In the genomic region with DNA sequence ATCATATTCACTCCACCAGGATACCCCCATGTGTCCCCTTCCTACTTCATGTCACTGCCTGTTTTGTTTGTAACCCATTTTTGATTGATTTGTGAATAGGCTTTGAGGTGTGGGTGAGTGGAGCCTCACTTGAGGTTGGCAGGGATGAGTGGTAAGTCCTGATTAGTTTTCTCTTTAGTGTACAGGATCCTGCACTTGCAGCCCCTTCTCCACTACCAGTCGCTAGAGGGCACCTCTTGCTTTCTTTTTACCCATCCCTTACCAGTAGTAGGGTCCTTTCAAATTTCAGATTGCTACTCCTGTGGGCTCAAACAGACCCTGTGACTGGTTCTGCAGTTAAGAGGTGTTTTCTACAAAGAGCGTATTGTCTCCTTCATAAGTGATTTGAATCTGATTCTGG, we compare ENCODE assay signal across 8 mouse cellular contexts. TPM values are rescaled to one million over a fixed set of nuclear protein-coding genes. Genes with fewer than 3 reads are reported as not detected.
DNase-seq lines count a peak whose midpoint lies in the region; ATAC-seq and TF ChIP-seq lines count a peak whose summit lies in the region.

No protein-coding gene starts in this region.

- no peak overlapping the region for H3K4me3 ChIP-seq in heart, postnatal 0 days (ENCODE audit: low read depth, low read length)
- no peak overlapping the region for H3K4me3 ChIP-seq in liver, postnatal 0 days (ENCODE audit: low read depth, low read length)
- no peak overlapping the region for H3K4me3 ChIP-seq in liver, embryonic 12.5 days
- no peak overlapping the region for H3K4me3 ChIP-seq in limb, embryonic 14.5 days (replicated peaks; ENCODE audit: low read length)

- H3K4me1 ChIP-seq in heart, postnatal 0 days (ENCODE audit: control insufficient read depth, insufficient read depth): no peaks in the 10 kb centered on the region; the same call in 1 of the 2 replicates
- peaks cover 6% of the 10 kb centered on the region for H3K4me1 ChIP-seq in liver, postnatal 0 days (ENCODE audit: insufficient read depth)
- peaks cover 6% of the 10 kb centered on the region for H3K4me1 ChIP-seq in liver, embryonic 12.5 days
- no peaks in the 10 kb centered on the region for H3K4me1 ChIP-seq in limb, embryonic 14.5 days (ENCODE audit: control insufficient read depth, insufficient read depth, low read length)

- peak; percentile 39; the same call in 1 of the 2 replicates for ATAC-seq in heart, postnatal 0 days (ENCODE audit: insufficient read depth, low read depth)
- no peak for ATAC-seq in liver, postnatal 0 days
- ATAC-seq in liver, embryonic 12.5 days: no peak
- no peak for ATAC-seq in limb, embryonic 14.5 days (ENCODE audit: low FRiP score, low read depth)
- ATAC-seq in inflammation-experienced regulatory T-cells, adult 6 months: no peak

- no peak overlapping the region for H3K27ac ChIP-seq in heart, postnatal 0 days (ENCODE audit: low read depth)
- H3K27ac ChIP-seq in liver, postnatal 0 days (ENCODE audit: low read depth): no peak overlapping the region
- H3K27ac ChIP-seq in liver, embryonic 12.5 days: no peak overlapping the region
- no peak overlapping the region for H3K27ac ChIP-seq in limb, embryonic 14.5 days (replicated peaks; ENCODE audit: low read depth, low read length)

- no peak for TF ChIP-seq POLR2A in limb, embryonic 14.5 days (IDR thresholded peaks at IDR 0.05; ENCODE audit: borderline replicate concordance, extremely low read depth, insufficient read depth, insufficient read length)

- DNase-seq in heart, postnatal 0 days (ENCODE audit: low spot score): peak; percentile 39
- no peak for DNase-seq in heart, adult 9 months (ENCODE audit: low spot score in 2 of 2)
- no peak for DNase-seq in liver, postnatal 0 days
- peak; percentile 59 for DNase-seq in brain, adult 2 months (ENCODE audit: low read depth, low spot score)
- DNase-seq in limb, embryonic 14.5 days (ENCODE audit: low spot score): peak; percentile 20
- no peak for DNase-seq in left cerebral cortex, adult 8-10 months (ENCODE audit: low spot score in 2 of 2)

- H3K9ac ChIP-seq in heart, postnatal 0 days (replicated peaks; ENCODE audit: low read depth, low read length): no peak overlapping the region
- no peak overlapping the region for H3K9ac ChIP-seq in liver, postnatal 0 days (replicated peaks)
- no peak overlapping the region for H3K9ac ChIP-seq in liver, embryonic 12.5 days
- no peak overlapping the region for H3K9ac ChIP-seq in limb, embryonic 14.5 days (ENCODE audit: low read depth, low read length, severe bottlenecking)

- H3K27me3 ChIP-seq in heart, postnatal 0 days (ENCODE audit: control insufficient read depth, insufficient read depth, low read length): no peaks in the 10 kb centered on the region
- H3K27me3 ChIP-seq in liver, postnatal 0 days (ENCODE audit: insufficient read depth, low read length): no peaks in the 10 kb centered on the region
- H3K27me3 ChIP-seq in liver, embryonic 12.5 days (replicated peaks): no peaks in the 10 kb centered on the region
- H3K27me3 ChIP-seq in limb, embryonic 14.5 days (ENCODE audit: control insufficient read depth, insufficient read depth, low read length): no peaks in the 10 kb centered on the region

- no peak for TF ChIP-seq EP300 in heart, postnatal 0 days (IDR thresholded peaks at IDR 0.05; ENCODE audit: low read depth)
- TF ChIP-seq EP300 in liver, postnatal 0 days (IDR thresholded peaks at IDR 0.05; ENCODE audit: low read depth): no peak

- H3K9me3 ChIP-seq in heart, postnatal 0 days (replicated peaks; ENCODE audit: control insufficient read depth, low read length): no peaks in the 10 kb centered on the region
- H3K9me3 ChIP-seq in liver, postnatal 0 days (ENCODE audit: low read length): no peaks in the 10 kb centered on the region
- H3K9me3 ChIP-seq in liver, embryonic 12.5 days (replicated peaks): no peaks in the 10 kb centered on the region
- no peaks in the 10 kb centered on the region for H3K9me3 ChIP-seq in limb, embryonic 14.5 days (ENCODE audit: control insufficient read depth, low read length)

- peak; percentile 67 for TF ChIP-seq CTCF in heart, postnatal 0 days (IDR thresholded peaks at IDR 0.05; ENCODE audit: low read depth)
- TF ChIP-seq CTCF in liver, postnatal 0 days (IDR thresholded peaks at IDR 0.05; ENCODE audit: low read depth): peak; percentile 59

- 37% methylated on average over 2 of the region's 2 CpGs for WGBS in heart, postnatal 0 days
- 56% methylated on average over 2 of the region's 2 CpGs for WGBS in liver, postnatal 0 days (ENCODE audit: insufficient replicate concordance)
- WGBS in liver, embryonic 12.5 days (ENCODE audit: insufficient replicate concordance): 52% methylated on average over 2 of the region's 2 CpGs
- 46% methylated on average over 2 of the region's 2 CpGs for WGBS in limb, embryonic 14.5 days

- no peak overlapping the region for H3K4me2 ChIP-seq in heart, postnatal 0 days (ENCODE audit: low read depth, low read length)
- H3K4me2 ChIP-seq in liver, postnatal 0 days (ENCODE audit: low read depth, low read length): no peak overlapping the region
- no peak overlapping the region for H3K4me2 ChIP-seq in liver, embryonic 12.5 days
- no peak overlapping the region for H3K4me2 ChIP-seq in limb, embryonic 14.5 days (replicated peaks; ENCODE audit: low read depth, low read length, severe bottlenecking)

- 0 out of 2 replicates have a peak, but pooled peaks cover 9% of the 10 kb centered on the region for H3K36me3 ChIP-seq in heart, postnatal 0 days (replicated peaks; ENCODE audit: control insufficient read depth, insufficient read depth, low read length)
- peaks cover 14% of the 10 kb centered on the region for H3K36me3 ChIP-seq in liver, postnatal 0 days (replicated peaks; ENCODE audit: insufficient read depth, low read length)
- peaks cover 16% of the 10 kb centered on the region; the same call in 1 of the 2 replicates for H3K36me3 ChIP-seq in liver, embryonic 12.5 days
- peaks cover 15% of the 10 kb centered on the region; the same call in 1 of the 2 replicates for H3K36me3 ChIP-seq in limb, embryonic 14.5 days (ENCODE audit: control insufficient read depth, insufficient read depth, low read length)

RNA-seq across cellular contexts. Expression of a gene that starts 38.8 kb away (rescaled TPM):
- 2.6 and 6.1 TPM in 2 replicates for total RNA-seq in heart, postnatal 0 days (2014; rRNA removed; ENCODE audit: low replicate concordance)
- 34.1 and 34.2 TPM in 2 replicates for polyA plus RNA-seq in heart, postnatal 0 days (2015; fragmentation: Nextera tagmentation; extraction: Ambion mirVana)
- 138 and 154 TPM in 2 replicates for polyA plus RNA-seq in liver, postnatal 0 days (2015; fragmentation: Nextera tagmentation; extraction: Ambion mirVana)
- polyA plus RNA-seq in liver, embryonic 12.5 days (2016; fragmentation: Nextera tagmentation; extraction: Ambion mirVana): 81.7 and 82.9 TPM in 2 replicates
- polyA plus RNA-seq in limb, embryonic 14.5 days (2012; rRNA removed): 33.3 and 52.8 TPM in 2 replicates
- polyA plus RNA-seq in limb, embryonic 14.5 days (2014; fragmentation: Nextera tagmentation; extraction: Ambion mirVana): 62.2 TPM in 2 replicates
- polyA plus RNA-seq in inflammation-experienced regulatory T-cells, adult 6 months (2017; shearing (Covaris generic)): 10 to 100 TPM; 11.8 to 13.9 (median 12.2) TPM
- 10 to 100 TPM; 26.1 to 37.7 (median 30.3) TPM for total RNA-seq in left cerebral cortex, adult 8-10 months (2022)

Comparison
In these comparisons a context has a peak if more than half of its experiments do, and no peak if none do; other contexts are left out.
1. DNase-seq: peak in heart, postnatal 0 days (single experiment), brain, adult 2 months (single experiment) and limb, embryonic 14.5 days (single experiment); none in heart, adult 9 months (0 of 2), liver, postnatal 0 days (single experiment) and left cerebral cortex, adult 8-10 months (0 of 2).